Mouse (Mus musculus) limb, embryonic 15.5 days (tissue): ENCODE results near the gene Rasa3. TPM values are rescaled to one million over a fixed set of nuclear protein-coding genes. Genes with fewer than 3 reads are reported as not detected.

Experiments used
- ATAC-seq: fragments of 200-750 bp; cut with Nextera tagmentation; 2 replicates; pipeline ENCODE4 v1.8.0; 2017; ENCODE audit warnings: low read depth, moderate TSS enrichment; ENCODE audit not compliant: insufficient number of reproducible peaks, low FRiP score, low TSS enrichment
- H3K27ac ChIP-seq: fragments of 300-500 bp; sonication (generic); 2 replicates; pipeline ENCODE4 v1.5.1; 2015; ENCODE audit warnings: moderate library complexity, mild to moderate bottlenecking, inconsistent platforms
- H3K27me3 ChIP-seq: fragments of 300-500 bp; sonication (generic); 2 replicates; pipeline ENCODE4 v1.6.1; 2015; ENCODE audit warnings: inconsistent platforms
- H3K36me3 ChIP-seq: fragments of 300-500 bp; sonication (generic); 2 replicates; pipeline ENCODE4 v1.6.1; 2015; ENCODE audit warnings: inconsistent platforms
- H3K4me1 ChIP-seq: fragments of 300-500 bp; sonication (generic); 2 replicates; pipeline ENCODE4 v1.6.1; 2015; ENCODE audit warnings: inconsistent platforms
- H3K4me2 ChIP-seq: fragments of 300-500 bp; sonication (generic); 2 replicates; pipeline ENCODE4 v1.6.1; 2015; ENCODE audit warnings: mild to moderate bottlenecking, inconsistent platforms
- H3K4me3 ChIP-seq: fragments of 300-500 bp; sonication (generic); 2 replicates; pipeline ENCODE4 v1.5.1; 2015; ENCODE audit warnings: mild to moderate bottlenecking, inconsistent platforms
- H3K9ac ChIP-seq: fragments of 300-500 bp; sonication (generic); 2 replicates; pipeline ENCODE4 v1.6.1; 2015; ENCODE audit warnings: inconsistent platforms
- H3K9me3 ChIP-seq: fragments of 300-500 bp; sonication (generic); 2 replicates; pipeline ENCODE4 v1.6.1; 2016; ENCODE audit warnings: inconsistent platforms
- WGBS: fragments of 180-500 bp; shearing (Covaris S2); methylation state at CpG from one replicate; pipeline ENCODE4 v1.1.7; 2015; 5-methylcytosine and 5-hydroxymethylcytosine counted together
- polyA plus RNA-seq: library from polyadenylated mRNA; unstranded; fragments of >200 nt; fragmentation: Nextera tagmentation; extraction: Ambion mirVana; gene quantifications from 2 replicates; pipeline ENCODE4 v1.2.1, GENCODE M21; 2015

Rasa3 gene
- polyA plus RNA-seq, 1 experiment from 2014 or later = 32.3 TPM

DNA sequence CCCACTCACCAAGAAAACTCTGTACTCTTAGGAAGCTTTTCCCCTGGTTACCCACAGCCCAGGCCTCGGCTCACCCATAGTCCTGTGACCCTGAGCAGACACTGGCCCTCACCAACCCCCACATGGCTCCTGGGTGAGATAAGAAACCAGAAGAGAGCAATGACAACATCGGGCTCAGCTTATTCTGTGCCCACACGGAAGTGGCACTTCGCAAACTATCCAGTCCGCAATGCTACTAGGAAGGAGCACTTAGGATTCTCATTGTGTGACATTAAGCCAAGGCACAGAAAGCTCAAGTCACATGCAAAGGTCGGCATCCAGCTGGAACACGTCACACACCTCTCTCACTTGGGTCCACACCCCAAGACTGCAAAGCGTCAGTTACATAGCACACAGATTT, 11.5 kb downstream of the Rasa3 start:
- Histone ChIP-seq H3K9me3 (no peaks in the 10 kb centered on the region), H3K27ac (no peak overlapping the region), H3K36me3 (no peaks in the 10 kb centered on the region), H3K27me3 (no peaks in the 10 kb centered on the region), H3K4me1 (peaks cover 64% of the 10 kb centered on the region), H3K4me3 (no peak overlapping the region), H3K4me2 (no peak overlapping the region), H3K9ac (no peak overlapping the region)
- no peak for ATAC-seq
- WGBS = 74% methylated on average over 8 of the region's 8 CpGs

DNA sequence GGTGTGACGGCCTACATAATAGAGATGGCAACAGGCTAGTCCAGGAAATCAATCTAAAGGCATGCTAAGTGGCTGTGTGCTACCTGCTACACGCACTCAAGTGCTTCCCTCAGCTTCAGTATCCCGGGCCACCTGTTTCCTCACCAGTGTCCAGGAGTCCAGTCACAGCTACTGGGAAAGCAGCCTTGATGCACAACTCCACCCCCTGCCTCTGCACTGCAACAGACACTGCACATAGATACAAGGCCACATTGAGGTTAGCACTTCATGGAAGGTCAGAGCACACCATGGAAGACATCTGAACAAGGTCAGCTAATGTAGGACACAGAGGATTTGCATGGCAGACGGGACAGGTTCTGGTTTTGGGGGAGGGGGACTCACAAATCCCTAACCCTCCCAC, 11.9 kb downstream of the Rasa3 start:
- Histone ChIP-seq H3K4me3 (no peak overlapping the region), H3K27ac (no peak overlapping the region), H3K27me3 (no peaks in the 10 kb centered on the region), H3K4me2 (no peak overlapping the region), H3K36me3 (no peaks in the 10 kb centered on the region), H3K9ac (no peak overlapping the region), H3K9me3 (no peaks in the 10 kb centered on the region), H3K4me1 (peaks cover 60% of the 10 kb centered on the region)
- no peak for ATAC-seq
- WGBS = 82% methylated on average over 4 of the region's 4 CpGs

DNA sequence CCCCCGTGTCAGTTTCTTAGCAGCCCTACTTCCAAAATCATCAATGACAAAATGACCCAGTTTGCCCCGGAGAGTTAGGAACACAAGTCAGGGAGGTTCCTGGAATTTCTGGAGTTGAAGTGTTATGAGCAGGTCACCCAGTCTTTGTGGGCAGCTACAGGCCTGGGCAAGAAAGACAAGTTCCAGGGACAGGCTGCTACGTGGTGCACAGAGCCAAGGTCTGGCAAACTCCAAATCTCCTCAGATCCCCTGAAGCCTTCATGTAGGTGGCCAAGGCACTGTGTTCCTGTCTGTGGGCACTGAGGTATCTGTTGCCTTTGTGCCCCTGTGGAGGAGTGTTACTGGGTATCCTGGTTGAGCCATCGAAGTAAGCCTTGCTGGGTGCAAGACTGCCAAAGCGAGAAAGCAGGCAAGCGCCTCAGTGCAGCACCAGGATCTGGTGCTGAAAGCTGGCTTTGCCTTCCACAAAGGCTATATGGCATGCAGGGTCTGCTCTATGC, 12.6 kb downstream of the Rasa3 start:
- no peaks in the 10 kb centered on the region for H3K27me3 ChIP-seq
- ATAC-seq = no peak
- no peak overlapping the region for H3K4me3 ChIP-seq
- no peaks in the 10 kb centered on the region for H3K36me3 ChIP-seq
- H3K9me3 ChIP-seq = no peaks in the 10 kb centered on the region
- 0 out of 2 replicates have a peak overlapping the region, but pooled peaks have one; percentile 9 for H3K27ac ChIP-seq
- 72% methylated on average over 6 of the region's 6 CpGs for WGBS
- H3K9ac ChIP-seq = no peak overlapping the region
- no peak overlapping the region for H3K4me2 ChIP-seq
- peaks cover 53% of the 10 kb centered on the region for H3K4me1 ChIP-seq

DNA sequence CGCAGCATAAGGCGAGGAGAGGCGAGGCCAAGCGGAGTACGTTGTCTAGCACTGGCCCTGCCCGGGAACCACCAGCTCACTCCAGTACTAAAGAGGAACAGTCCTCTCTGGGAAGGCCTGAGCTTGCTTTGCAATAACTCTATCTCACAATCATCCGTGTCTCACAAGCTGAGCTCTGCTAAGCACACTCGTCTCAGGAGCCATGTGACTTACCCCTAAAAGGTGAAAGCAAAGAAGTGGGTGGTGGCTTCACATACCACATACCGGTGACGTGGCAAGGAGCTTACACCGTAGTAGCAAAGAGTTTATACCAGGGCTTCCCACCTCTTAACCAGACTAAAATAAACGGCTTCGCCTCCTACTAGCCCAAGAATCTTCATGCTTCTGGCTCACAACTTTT, 17.1 kb downstream of the Rasa3 start:
- no peak for ATAC-seq
- Histone ChIP-seq H3K4me2 (no peak overlapping the region), H3K9ac (no peak overlapping the region), H3K27me3 (no peaks in the 10 kb centered on the region), H3K4me3 (no peak overlapping the region), H3K27ac (no peak overlapping the region), H3K4me1 (peaks cover 14% of the 10 kb centered on the region), H3K36me3 (no peaks in the 10 kb centered on the region), H3K9me3 (no peaks in the 10 kb centered on the region)
- WGBS = 81% methylated on average over 13 of the region's 13 CpGs

DNA sequence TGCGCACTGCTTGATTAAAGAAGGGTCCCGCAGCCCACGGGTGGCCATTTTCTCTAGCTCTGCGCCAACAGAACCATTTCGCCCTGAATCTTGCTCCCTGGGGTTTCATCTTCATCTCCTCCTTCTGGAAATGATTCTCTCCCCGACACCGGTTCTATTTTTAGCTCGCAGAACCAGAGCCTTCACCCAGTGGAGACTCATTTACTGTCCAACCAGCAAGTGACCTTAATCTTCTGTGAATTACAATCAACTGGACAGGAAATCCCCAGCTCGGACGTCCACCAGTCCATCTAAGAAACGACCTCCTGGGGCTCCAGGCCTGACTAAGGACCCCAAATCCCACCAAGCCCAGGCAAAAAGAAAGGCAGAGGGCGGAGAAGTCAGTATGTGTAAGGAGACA, 19.9 kb downstream of the Rasa3 start:
- H3K4me3 ChIP-seq = no peak overlapping the region
- WGBS = 68% methylated on average over 12 of the region's 12 CpGs
- H3K27ac ChIP-seq = no peak overlapping the region

DNA sequence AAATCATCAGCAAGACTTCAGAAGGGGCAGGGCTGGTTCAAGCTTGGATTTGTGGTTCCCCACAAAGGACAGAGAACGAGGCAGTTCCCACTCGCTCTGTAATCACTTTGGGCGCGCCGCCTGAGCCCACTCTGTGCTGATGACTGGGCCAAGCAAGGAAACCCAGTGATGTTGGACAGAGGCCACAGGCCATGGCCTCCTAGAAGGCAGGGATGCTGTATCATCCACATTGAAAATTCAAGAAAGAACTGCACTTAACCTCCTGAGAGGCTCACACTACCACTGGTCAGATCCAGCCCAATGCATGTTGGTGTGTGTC, 22.4 kb downstream of the Rasa3 start:
- H3K4me3 ChIP-seq = no peak overlapping the region
- H3K4me2 ChIP-seq = no peak overlapping the region
- H3K27ac ChIP-seq = no peak overlapping the region
- WGBS = 73% methylated on average over 5 of the region's 5 CpGs
- no peak for ATAC-seq
- no peaks in the 10 kb centered on the region for H3K9me3 ChIP-seq
- no peaks in the 10 kb centered on the region for H3K36me3 ChIP-seq
- H3K9ac ChIP-seq = no peak overlapping the region
- no peaks in the 10 kb centered on the region for H3K27me3 ChIP-seq
- peaks cover 12% of the 10 kb centered on the region for H3K4me1 ChIP-seq

More for the DNA sequence above, 19.9 kb downstream of the Rasa3 start:
- peaks cover 12% of the 10 kb centered on the region for H3K4me1 ChIP-seq
- no peak for ATAC-seq
- no peaks in the 10 kb centered on the region for H3K36me3 ChIP-seq
- no peak overlapping the region for H3K9ac ChIP-seq
- H3K4me2 ChIP-seq = no peak overlapping the region
- H3K27me3 ChIP-seq = no peaks in the 10 kb centered on the region
- H3K9me3 ChIP-seq = no peaks in the 10 kb centered on the region

DNA sequence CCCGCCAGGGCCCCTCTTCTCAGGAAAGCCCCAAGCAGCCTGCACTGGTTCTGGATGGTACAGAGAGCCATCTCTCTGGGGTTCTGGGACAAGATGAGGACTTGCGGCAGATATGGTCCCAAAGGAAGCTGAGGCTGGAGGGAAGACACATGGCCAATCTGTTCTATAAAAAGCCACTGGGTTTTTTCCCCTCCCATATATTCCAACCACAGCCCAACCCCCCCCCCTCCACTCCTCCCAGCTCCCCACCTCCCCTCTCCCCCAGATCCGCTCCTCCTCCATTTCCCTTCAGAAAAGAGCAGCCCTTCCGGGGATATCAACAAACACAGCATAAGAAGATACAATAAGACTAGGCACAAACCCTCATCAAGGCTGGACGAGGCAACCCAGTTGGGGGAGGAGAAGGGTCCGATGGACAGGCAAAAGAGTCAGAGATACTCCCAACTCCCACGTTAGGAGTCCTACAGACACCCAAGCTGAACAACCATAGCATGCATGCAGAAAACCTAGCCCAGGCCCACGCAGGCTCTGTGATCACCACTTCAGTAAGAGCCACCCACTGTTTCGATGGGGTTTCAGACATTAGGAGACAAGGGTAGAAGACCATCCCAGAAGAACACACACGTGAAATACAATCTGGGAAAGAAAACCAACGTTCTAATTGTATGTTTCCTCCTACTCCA, 22.9 kb downstream of the Rasa3 start:
- ATAC-seq = no peak
- no peak overlapping the region for H3K4me2 ChIP-seq
- 74% methylated on average over 11 of the region's 11 CpGs for WGBS

DNA sequence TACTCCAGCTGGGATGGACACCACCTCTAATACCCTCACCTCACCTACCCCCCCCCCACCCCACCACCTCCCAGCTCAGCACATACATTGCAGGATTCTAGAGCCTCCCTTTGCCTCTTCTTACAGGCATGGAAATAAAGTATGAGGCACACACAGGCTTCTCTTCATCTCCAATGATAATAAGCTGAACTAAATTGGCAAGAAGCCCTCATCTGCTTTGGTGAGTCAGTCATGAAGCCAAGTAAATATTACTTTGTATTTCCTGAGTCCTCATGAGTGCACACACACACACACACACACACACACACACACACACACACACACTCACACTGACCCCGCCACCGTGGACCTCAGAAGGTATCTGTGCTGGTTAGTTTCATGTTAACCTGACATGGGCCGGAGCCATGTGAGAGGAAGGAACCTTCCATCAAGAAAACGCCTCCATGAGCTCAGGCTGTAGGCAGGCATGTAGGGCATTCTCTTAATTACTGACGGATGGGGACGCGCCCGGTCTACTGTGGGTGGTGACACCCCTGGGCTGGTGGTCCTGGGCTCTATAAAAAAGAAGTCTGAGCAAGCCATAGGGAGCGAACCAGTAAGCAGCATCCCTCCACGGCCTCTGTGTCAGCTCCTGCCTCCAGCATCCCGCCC, 26.7 kb downstream of the Rasa3 start:
- Histone ChIP-seq H3K9me3 (no peaks in the 10 kb centered on the region), H3K9ac (no peak overlapping the region), H3K4me1 (peaks cover 31% of the 10 kb centered on the region), H3K36me3 (no peaks in the 10 kb centered on the region), H3K4me3 (no peak overlapping the region), H3K4me2 (no peak overlapping the region), H3K27me3 (no peaks in the 10 kb centered on the region), H3K27ac (no peak overlapping the region)
- WGBS = 87% methylated on average over 11 of the region's 11 CpGs
- ATAC-seq = no peak

More for the DNA sequence above, 22.9 kb downstream of the Rasa3 start:
- H3K4me1 ChIP-seq = peaks cover 12% of the 10 kb centered on the region
- no peaks in the 10 kb centered on the region for H3K9me3 ChIP-seq
- H3K27ac ChIP-seq = no peak overlapping the region
- H3K9ac ChIP-seq = no peak overlapping the region
- H3K36me3 ChIP-seq = no peaks in the 10 kb centered on the region
- H3K4me3 ChIP-seq = no peak overlapping the region
- H3K27me3 ChIP-seq = no peaks in the 10 kb centered on the region

DNA sequence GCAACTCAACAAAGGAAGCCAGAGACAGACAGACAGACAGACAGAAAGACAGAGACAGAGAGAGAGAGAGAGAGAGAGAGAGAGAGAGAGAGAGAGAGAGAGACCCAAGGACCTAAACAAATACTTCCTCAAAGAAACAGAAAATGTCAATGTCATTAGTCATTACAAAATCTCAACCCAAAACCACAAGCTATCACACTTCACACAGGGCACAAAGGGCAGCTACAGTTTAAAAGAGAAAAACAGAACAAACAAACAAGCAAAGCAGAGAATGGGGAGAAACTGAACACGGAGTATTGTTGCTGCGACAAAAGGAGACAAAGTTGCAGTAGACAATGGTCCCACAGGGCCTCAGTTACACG, 28.3 kb downstream of the Rasa3 start:
- Histone ChIP-seq H3K4me3 (no peak overlapping the region), H3K4me1 (peaks cover 37% of the 10 kb centered on the region), H3K9me3 (no peaks in the 10 kb centered on the region), H3K4me2 (no peak overlapping the region), H3K27ac (no peak overlapping the region), H3K36me3 (no peaks in the 10 kb centered on the region), H3K9ac (no peak overlapping the region), H3K27me3 (no peaks in the 10 kb centered on the region)
- WGBS = 60% methylated on average over 3 of the region's 3 CpGs
- no peak for ATAC-seq

DNA sequence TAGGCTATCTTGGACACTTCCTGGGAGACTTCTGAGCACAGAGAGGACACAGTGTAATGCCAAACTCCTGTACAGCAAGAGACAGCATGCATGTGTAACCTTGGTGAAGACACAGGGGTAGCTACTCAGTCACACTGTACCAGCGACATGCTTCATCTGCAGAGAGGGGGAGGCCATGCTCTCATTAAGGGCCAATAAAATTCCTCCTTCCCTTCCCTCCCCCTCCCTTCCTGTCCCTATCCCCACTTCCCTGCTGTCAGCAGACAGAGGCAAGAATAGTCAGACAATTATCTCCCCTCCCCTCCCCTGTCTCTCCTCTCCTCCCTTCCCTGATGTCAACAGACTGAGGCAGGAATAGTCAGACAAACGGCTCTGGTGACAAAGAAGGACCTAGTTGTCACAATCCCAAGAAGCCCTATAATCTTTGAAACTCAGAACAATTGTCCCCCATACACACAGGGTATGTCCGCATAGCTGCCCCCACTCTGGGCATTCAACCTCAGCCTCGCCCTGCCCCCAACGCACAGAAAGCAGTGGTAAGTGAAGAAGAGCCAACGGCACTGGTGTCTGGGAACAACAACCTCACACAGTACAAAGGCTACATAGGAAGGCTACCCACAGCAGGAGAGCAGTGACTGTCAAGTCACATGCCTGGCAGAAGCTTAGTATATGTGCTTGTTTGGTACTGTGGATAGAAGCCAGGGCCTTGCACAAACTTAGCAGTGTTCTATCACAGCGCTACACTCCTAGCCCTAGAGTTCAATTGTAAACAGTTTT, 28.8 kb downstream of the Rasa3 start:
- H3K9ac ChIP-seq = no peak overlapping the region
- WGBS = 28% methylated on average over 7 of the region's 7 CpGs
- peaks cover 39% of the 10 kb centered on the region for H3K4me1 ChIP-seq
- no peak overlapping the region for H3K4me3 ChIP-seq
- no peak overlapping the region for H3K4me2 ChIP-seq
- no peaks in the 10 kb centered on the region for H3K9me3 ChIP-seq
- H3K36me3 ChIP-seq = no peaks in the 10 kb centered on the region
- ATAC-seq = no peak
- H3K27me3 ChIP-seq = no peaks in the 10 kb centered on the region
- peak overlapping the region; percentile 18 for H3K27ac ChIP-seq

DNA sequence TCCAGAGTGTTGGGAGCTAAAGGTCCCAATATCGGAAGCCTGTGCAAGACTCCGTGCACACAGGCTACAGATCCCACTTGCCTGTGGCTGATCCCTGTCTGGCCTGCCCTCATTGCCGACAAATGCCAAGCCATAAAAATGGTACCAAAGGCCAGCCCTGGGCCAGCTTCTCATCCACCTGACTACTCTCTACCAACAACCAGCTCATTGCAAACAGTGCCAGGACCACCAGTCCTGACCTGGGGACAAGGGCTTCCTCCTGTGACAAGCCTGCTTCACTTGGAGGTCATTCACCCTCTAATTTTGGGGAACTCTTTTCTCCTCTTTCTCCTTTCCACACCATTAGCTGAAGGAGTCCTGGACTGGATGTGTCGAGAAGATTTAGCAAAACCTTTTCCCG, 29.8 kb downstream of the Rasa3 start:
- Histone ChIP-seq H3K9me3 (no peaks in the 10 kb centered on the region), H3K27me3 (no peaks in the 10 kb centered on the region), H3K4me1 (peaks cover 49% of the 10 kb centered on the region), H3K27ac (no peak overlapping the region), H3K4me2 (no peak overlapping the region), H3K36me3 (no peaks in the 10 kb centered on the region), H3K9ac (no peak overlapping the region), H3K4me3 (no peak overlapping the region)
- ATAC-seq = no peak
- WGBS = 77% methylated on average over 5 of the region's 5 CpGs
